Mouse (Mus musculus) central nervous system, embryonic 11.5 days (tissue): ENCODE measurements around the gene Tepsin. TPM values are rescaled to one million over a fixed set of nuclear protein-coding genes. Genes with fewer than 3 reads are reported as not detected.

Source experiments
- polyA plus RNA-seq: library from polyadenylated mRNA; depleted of rRNA; stranded (reverse); fragments of >200 nt; gene quantifications from 2 replicates; pipeline ENCODE4 v1.2.3, GENCODE M21; 2012; rRNA removed

The Tepsin gene
- 33.3 and 41.7 TPM in 2 replicates for polyA plus RNA-seq

GRCm38 (mm10) chr11:120098588-120099511, at the start of gene Tepsin, which contains the start of gene Ndufaf8:
Tepsin (minus strand) TSS chr11:120098731.
Ndufaf8 (plus strand) TSS chr11:120098928.

DNA sequence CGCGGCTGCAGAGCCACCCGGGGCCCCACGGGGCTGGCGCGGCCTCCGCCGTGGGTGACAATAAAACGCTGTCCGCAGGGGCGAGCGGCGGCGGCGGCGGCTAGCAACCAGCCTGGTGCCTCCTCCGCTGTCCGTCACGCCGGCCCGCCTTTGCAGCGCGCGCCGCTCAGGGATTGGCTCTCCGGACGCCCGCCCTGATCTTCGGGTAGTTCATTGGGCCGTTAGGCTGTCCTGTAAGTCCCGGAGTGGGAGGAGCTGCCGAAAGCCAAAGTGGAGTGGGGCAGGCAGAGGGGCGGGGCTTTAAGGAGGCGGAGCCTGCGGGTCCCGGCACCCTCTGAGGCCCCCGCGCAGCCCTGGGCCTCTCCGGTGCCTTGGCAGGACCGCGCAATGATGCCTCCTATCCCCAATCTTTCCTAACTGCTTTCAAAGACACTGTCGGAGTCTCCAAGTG, 11.8 kb downstream of the Tepsin start, which contains the start of gene Cep131:
Cep131 (minus strand) TSS at position 126 of the 451 bp plus-strand sequence.

DNA sequence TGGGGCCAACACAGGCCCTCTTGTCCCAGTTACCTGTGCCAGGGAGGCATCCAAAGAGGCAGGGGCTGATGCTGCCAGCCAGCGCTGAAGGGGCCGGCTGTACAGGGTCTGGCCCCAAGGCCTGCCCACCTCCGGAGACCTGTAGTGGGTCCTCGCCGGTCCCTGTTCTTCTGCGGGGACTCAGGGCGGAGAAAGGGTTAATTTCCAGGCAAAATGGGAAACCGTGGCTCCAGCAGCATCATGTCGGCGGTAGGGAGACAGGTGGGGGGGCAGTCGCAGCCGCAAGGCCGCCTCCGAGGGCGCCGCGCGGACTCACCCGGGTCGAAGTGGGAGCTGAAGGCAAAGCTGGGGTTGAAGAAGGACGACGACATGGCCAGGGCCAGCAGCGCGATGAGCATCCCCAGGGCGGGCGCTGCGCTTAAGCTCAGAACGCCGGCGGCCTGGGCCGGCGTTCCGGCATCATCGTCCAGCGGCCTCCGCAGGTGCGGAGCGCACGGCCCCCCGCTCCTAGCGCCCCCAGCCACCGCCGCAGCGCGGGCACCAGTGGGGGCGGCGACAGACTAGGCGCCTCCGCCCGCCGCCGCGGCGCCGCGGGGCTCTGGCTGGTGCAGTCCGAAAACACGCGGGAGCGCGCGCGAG, 51.9 kb downstream of the Tepsin start, which contains the start of gene Aatk:
Aatk (minus strand) TSS at position 615 of the 639 bp plus-strand sequence.

Other genes with a start within 250 kb of the Tepsin start
- gene Chmp6, start 185.3 kb downstream of the Tepsin start, polyA plus RNA-seq = 57.3 and 68.7 TPM in 2 replicates
- 10.1 and 12.9 TPM in 2 replicates for gene Baiap2, start 156.0 kb downstream of the Tepsin start, polyA plus RNA-seq
- gene Aatk, start 51.6 kb downstream of the Tepsin start, polyA plus RNA-seq = 6.1 and 6.4 TPM in 2 replicates
- 44.5 and 99.3 TPM in 2 replicates for gene Cep131, start 11.9 kb downstream of the Tepsin start, polyA plus RNA-seq
- 37.5 and 49.6 TPM in 2 replicates for gene Ndufaf8, start 197 bp upstream of the Tepsin start, polyA plus RNA-seq
- gene Slc38a10, start 52.6 kb upstream of the Tepsin start, polyA plus RNA-seq = 84.8 and 125 TPM in 2 replicates
- gene Bahcc1, start 134.2 kb upstream of the Tepsin start, polyA plus RNA-seq = 40.3 and 44.1 TPM in 2 replicates
- 1,155 and 2,096 TPM in 2 replicates for gene Actg1, start 249.8 kb upstream of the Tepsin start, polyA plus RNA-seq